Mouse (Mus musculus): Measurements from ENCODE around the gene Rilpl1. TPM values are rescaled to one million over a fixed set of nuclear protein-coding genes. Genes with fewer than 3 reads are reported as not detected.

Rilpl1 gene
- polyA plus RNA-seq, 1 experiment: 15.2 TPM

DNA sequence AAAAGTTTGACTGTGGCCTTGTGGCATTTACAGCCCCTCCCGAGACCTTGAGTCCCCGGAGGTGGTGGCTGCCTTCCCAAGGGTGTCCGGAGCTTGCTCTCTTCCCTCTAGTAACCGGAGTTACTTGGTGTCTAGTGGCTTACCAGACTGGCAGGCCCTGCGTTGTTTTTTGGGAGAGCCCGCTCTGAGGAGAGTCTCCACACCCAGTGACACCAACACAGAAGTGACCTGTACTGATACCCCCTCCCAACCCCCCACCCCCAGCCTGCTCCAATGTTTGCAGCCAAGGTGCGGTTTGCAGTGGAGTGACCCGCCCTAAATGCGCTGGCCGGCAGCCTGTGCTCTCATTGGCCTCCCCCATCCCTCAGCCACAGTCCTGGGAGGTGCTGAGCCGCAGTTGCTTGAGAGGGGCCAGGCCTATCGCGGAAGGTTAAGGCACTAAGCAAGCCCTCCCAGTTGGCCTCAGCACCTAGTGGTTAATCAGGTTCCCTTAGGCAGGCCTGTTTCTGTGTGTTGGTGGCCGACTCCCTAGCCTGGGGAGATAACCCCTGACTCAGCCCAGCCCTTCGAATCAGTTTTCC lies 84.8 kb downstream of the Rilpl1 start:
- Histone ChIP-seq H3K36me3 (ENCODE audit: control insufficient read depth, insufficient read depth) (peaks cover 45% of the 10 kb centered on the region), H3K79me2 (ENCODE audit: control insufficient read depth, insufficient read depth) (peaks cover 98% of the 10 kb centered on the region), H3K79me3 (ENCODE audit: low read depth) (peaks cover 57% of the 10 kb centered on the region), H3ac (ENCODE audit: control insufficient read depth, insufficient read length, low read depth) (peak overlapping the region; percentile 82), H3K4me3 (ENCODE audit: insufficient read depth, poor library complexity, severe bottlenecking) (peak overlapping the region; percentile 65), H3K27me3 (ENCODE audit: control insufficient read depth, insufficient read depth, insufficient read length) (no peaks in the 10 kb centered on the region)
- TF ChIP-seq MYOD1 (IDR thresholded peaks at IDR 0.05; ENCODE audit: control insufficient read depth, insufficient read length, low read depth): no peak
- no peak for TF ChIP-seq CEBPB (IDR thresholded peaks at IDR 0.05; ENCODE audit: low read depth)
- TF ChIP-seq CTCF (IDR thresholded peaks at IDR 0.05; ENCODE audit: control insufficient read depth, insufficient read depth, insufficient read length): no peak
- no peak for TF ChIP-seq MYOG (IDR thresholded peaks at IDR 0.05; ENCODE audit: control insufficient read depth, extremely low read depth, insufficient read length)
- TF ChIP-seq USF1 (IDR thresholded peaks at IDR 0.05; ENCODE audit: low read depth): no peak
- TF ChIP-seq FOSL1 (IDR thresholded peaks at IDR 0.05; ENCODE audit: insufficient read depth, low read length, poor library complexity, severe bottlenecking): no peak
- no peak for TF ChIP-seq MAX (IDR thresholded peaks at IDR 0.05)

- TF ChIP-seq MYOD1 (IDR thresholded peaks at IDR 0.05; ENCODE audit: control insufficient read depth, insufficient read length, low read depth) (no peak), MYOG (IDR thresholded peaks at IDR 0.05; ENCODE audit: control insufficient read depth, extremely low read depth, insufficient read length) (no peak), USF1 (IDR thresholded peaks at IDR 0.05; ENCODE audit: low read depth) (no peak), MAX (IDR thresholded peaks at IDR 0.05) (no peak), FOSL1 (IDR thresholded peaks at IDR 0.05; ENCODE audit: insufficient read depth, low read length, poor library complexity, severe bottlenecking) (no peak), CTCF (IDR thresholded peaks at IDR 0.05; ENCODE audit: control insufficient read depth, insufficient read depth, insufficient read length) (no peak)
- Histone ChIP-seq H3K79me2 (ENCODE audit: control insufficient read depth, insufficient read depth) (peaks cover 98% of the 10 kb centered on the region), H3K27me3 (ENCODE audit: control insufficient read depth, insufficient read depth, insufficient read length) (no peaks in the 10 kb centered on the region), H3K79me3 (ENCODE audit: low read depth) (peaks cover 58% of the 10 kb centered on the region), H3K36me3 (ENCODE audit: control insufficient read depth, insufficient read depth) (peaks cover 38% of the 10 kb centered on the region), H3K4me3 (ENCODE audit: insufficient read depth, poor library complexity, severe bottlenecking) (peak overlapping the region; percentile 65), H3ac (ENCODE audit: control insufficient read depth, insufficient read length, low read depth) (peak overlapping the region; percentile 82)
Measured at GRCm38 (mm10) chr5:124445621-124446293, 85.4 kb downstream of the Rilpl1 start.

DNA sequence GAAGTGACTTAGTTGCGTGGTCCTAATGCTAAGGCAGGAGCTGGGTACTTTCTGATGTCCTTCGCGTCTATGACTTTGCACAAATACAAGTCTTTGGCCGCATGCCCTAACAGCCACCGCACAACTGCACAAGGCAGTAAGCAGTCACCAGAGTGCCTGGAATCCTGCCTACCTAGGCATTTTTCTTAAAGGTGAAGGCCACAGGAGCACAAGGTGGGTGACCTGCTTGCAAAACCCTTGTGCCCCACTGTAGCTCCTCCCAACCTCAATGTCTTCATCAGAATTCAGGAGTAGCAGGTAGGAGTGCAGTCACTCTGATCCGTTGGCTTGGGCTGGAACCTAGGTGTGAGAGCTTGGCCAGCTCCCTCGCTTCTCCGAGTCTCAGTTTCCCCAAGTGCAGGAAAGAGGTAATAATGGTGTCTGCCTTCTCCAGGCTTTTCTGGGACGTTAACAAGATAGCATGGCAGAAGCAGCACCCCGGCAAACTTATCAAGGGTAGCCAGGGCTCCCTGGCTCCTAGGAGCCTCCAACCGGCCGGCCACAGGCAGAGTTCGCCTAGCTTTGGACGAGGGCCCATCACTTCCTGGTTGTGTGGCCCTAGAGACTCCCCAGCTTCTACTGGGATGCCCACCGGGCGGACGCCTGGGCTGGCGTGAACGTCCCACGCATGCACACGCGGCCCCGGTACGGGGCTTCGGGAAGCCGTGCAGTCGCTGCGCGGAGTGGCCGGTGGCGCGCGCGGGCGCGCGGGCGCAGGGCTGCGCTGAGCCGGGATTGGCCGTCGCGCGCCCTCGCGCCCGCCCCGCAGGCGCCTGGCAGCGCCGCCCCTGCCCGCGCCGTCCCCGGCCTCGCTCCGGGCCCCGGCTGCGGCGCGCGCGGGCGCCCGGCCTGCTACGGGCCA lies 86.3 kb downstream of the Rilpl1 start:
- TF ChIP-seq FOSL1 (IDR thresholded peaks at IDR 0.05; ENCODE audit: insufficient read depth, low read length, poor library complexity, severe bottlenecking) (no peak), MAX (IDR thresholded peaks at IDR 0.05) (peak; percentile 27)
- H3K79me2 ChIP-seq (ENCODE audit: control insufficient read depth, insufficient read depth): peaks cover 94% of the 10 kb centered on the region
- H3K27me3 ChIP-seq (ENCODE audit: control insufficient read depth, insufficient read depth, insufficient read length): no peaks in the 10 kb centered on the region
- H3K36me3 ChIP-seq (ENCODE audit: control insufficient read depth, insufficient read depth): peaks cover 30% of the 10 kb centered on the region
- H3K79me3 ChIP-seq (ENCODE audit: low read depth): peaks cover 51% of the 10 kb centered on the region
- peak overlapping the region; percentile 65 for H3K4me3 ChIP-seq (ENCODE audit: insufficient read depth, poor library complexity, severe bottlenecking)
- peak overlapping the region; percentile 82 for H3ac ChIP-seq (ENCODE audit: control insufficient read depth, insufficient read length, low read depth)

DNA sequence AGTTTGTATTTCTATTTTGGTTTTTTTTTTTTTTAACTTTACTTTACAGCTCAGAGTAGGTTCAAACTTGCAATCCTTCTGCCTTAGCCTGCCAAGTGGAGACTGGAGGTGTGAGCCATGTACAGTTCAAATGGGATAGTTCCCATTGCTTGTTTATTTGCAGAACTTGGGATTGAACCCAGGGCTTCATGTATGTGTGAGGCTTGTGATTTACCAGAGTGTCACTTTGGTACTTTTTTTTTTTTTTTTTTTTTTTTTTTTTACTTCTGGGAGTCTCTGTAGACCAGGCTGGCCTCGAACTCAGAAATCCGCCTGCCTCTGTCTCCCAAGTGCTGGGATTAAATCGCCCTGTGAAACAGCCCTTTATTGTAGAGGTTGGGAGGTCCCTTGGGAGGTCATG lies 87.0 kb downstream of the Rilpl1 start:
- TF ChIP-seq CTCF (IDR thresholded peaks at IDR 0.05; ENCODE audit: control insufficient read depth, insufficient read depth, insufficient read length) (no peak), FOSL1 (IDR thresholded peaks at IDR 0.05; ENCODE audit: insufficient read depth, low read length, poor library complexity, severe bottlenecking) (no peak), MYOG (IDR thresholded peaks at IDR 0.05; ENCODE audit: control insufficient read depth, extremely low read depth, insufficient read length) (no peak), USF1 (IDR thresholded peaks at IDR 0.05; ENCODE audit: low read depth) (no peak), MYOD1 (IDR thresholded peaks at IDR 0.05; ENCODE audit: control insufficient read depth, insufficient read length, low read depth) (no peak)
- no peaks in the 10 kb centered on the region for H3K27me3 ChIP-seq (ENCODE audit: control insufficient read depth, insufficient read depth, insufficient read length)

More for the DNA sequence above, 87.0 kb downstream of the Rilpl1 start:
- Histone ChIP-seq H3K79me2 (ENCODE audit: control insufficient read depth, insufficient read depth) (peaks cover 87% of the 10 kb centered on the region), H3ac (ENCODE audit: control insufficient read depth, insufficient read length, low read depth) (no peak overlapping the region), H3K36me3 (ENCODE audit: control insufficient read depth, insufficient read depth) (peaks cover 23% of the 10 kb centered on the region), H3K79me3 (ENCODE audit: low read depth) (peaks cover 47% of the 10 kb centered on the region), H3K4me3 (ENCODE audit: insufficient read depth, poor library complexity, severe bottlenecking) (no peak overlapping the region)

Other genes starting within 250 kb of the Rilpl1 start
- 3.1 TPM for gene Mphosph9, start 203.4 kb downstream of the Rilpl1 start, polyA plus RNA-seq (2012; fragmentation: generic; extraction: Trizol)
- gene 2810006K23Rik, start 203.3 kb downstream of the Rilpl1 start, polyA plus RNA-seq (2012; fragmentation: generic; extraction: Trizol): 7.8 TPM
- gene Cdk2ap1, start 168.3 kb downstream of the Rilpl1 start, polyA plus RNA-seq (2012; fragmentation: generic; extraction: Trizol): 321 TPM
- gene Sbno1, start 105.4 kb downstream of the Rilpl1 start, polyA plus RNA-seq (2012; fragmentation: generic; extraction: Trizol): 13.0 TPM
- 91.5 TPM for gene Kmt5a, start 91.5 kb downstream of the Rilpl1 start, polyA plus RNA-seq (2012; fragmentation: generic; extraction: Trizol)
- 22.8 TPM for gene Rilpl2, start 53.0 kb downstream of the Rilpl1 start, polyA plus RNA-seq (2012; fragmentation: generic; extraction: Trizol)
- gene Snrnp35, start 48.3 kb downstream of the Rilpl1 start, polyA plus RNA-seq (2012; fragmentation: generic; extraction: Trizol): 23.8 TPM
- 187 TPM for gene Tmed2, start 9.3 kb upstream of the Rilpl1 start, polyA plus RNA-seq (2012; fragmentation: generic; extraction: Trizol)
- 6.9 TPM for gene Ddx55, start 21.5 kb upstream of the Rilpl1 start, polyA plus RNA-seq (2012; fragmentation: generic; extraction: Trizol)
- 43.0 TPM for gene Eif2b1, start 47.7 kb upstream of the Rilpl1 start, polyA plus RNA-seq (2012; fragmentation: generic; extraction: Trizol)
- gene Gtf2h3, start 47.7 kb upstream of the Rilpl1 start, polyA plus RNA-seq (2012; fragmentation: generic; extraction: Trizol): 34.0 TPM
- 22.8 TPM for gene Atp6v0a2, start 97.2 kb upstream of the Rilpl1 start, polyA plus RNA-seq (2012; fragmentation: generic; extraction: Trizol)
- 0.04 TPM for gene Dnah10, start 193.7 kb upstream of the Rilpl1 start, polyA plus RNA-seq (2012; fragmentation: generic; extraction: Trizol)

Data from C2C12 (cell line).